Mouse (Mus musculus) hindbrain, embryonic 10.5 days (tissue): Measurements from ENCODE around the gene Gm20538. TPM values are rescaled to one million over a fixed set of nuclear protein-coding genes. Genes with fewer than 3 reads are reported as not detected.

Source experiments
- DNase-seq: peaks from one replicate; pipeline ENCODE4 v3.0.0-alpha.2; 2017; ENCODE audit warnings: low spot score
- H3K27ac ChIP-seq: fragments of 300-500 bp; sonication (generic); 2 replicates; pipeline ENCODE4 v1.5.1; 2016; ENCODE audit warnings: mild to moderate bottlenecking, moderate library complexity
- H3K27me3 ChIP-seq: fragments of 300-500 bp; sonication (generic); 2 replicates; pipeline ENCODE4 v1.6.1; 2016; ENCODE audit warnings: mild to moderate bottlenecking; ENCODE audit not compliant: poor library complexity, insufficient read depth, severe bottlenecking
- H3K36me3 ChIP-seq: fragments of 300-500 bp; sonication (generic); 2 replicates; pipeline ENCODE4 v1.6.1; 2016; ENCODE audit warnings: mild to moderate bottlenecking, moderate library complexity
- H3K4me1 ChIP-seq: fragments of 300-500 bp; sonication (generic); replicated peaks from 2 replicates; pipeline ENCODE4 v1.6.1; 2016; ENCODE audit warnings: mild to moderate bottlenecking
- H3K4me3 ChIP-seq: fragments of 300-500 bp; sonication (generic); 2 replicates; pipeline ENCODE4 v1.5.1; 2016; ENCODE audit warnings: mild to moderate bottlenecking, moderate library complexity
- H3K9me3 ChIP-seq: fragments of 300-500 bp; sonication (generic); 2 replicates; pipeline ENCODE4 v1.6.1; 2016; ENCODE audit warnings: mild to moderate bottlenecking, moderate library complexity
- WGBS: fragments of 180-500 bp; shearing (Covaris S2); methylation state at CpG from one replicate; pipeline ENCODE4 v1.1.7; 2016; 5-methylcytosine and 5-hydroxymethylcytosine counted together
- polyA plus RNA-seq: library from polyadenylated mRNA; unstranded; fragments of >200 nt; fragmentation: Nextera tagmentation; extraction: Ambion mirVana; gene quantifications from 2 replicates; pipeline ENCODE4 v1.2.1, GENCODE M21; 2016

Gene Gm20538
- polyA plus RNA-seq, 1 experiment from 2014 or later = not detected

DNA sequence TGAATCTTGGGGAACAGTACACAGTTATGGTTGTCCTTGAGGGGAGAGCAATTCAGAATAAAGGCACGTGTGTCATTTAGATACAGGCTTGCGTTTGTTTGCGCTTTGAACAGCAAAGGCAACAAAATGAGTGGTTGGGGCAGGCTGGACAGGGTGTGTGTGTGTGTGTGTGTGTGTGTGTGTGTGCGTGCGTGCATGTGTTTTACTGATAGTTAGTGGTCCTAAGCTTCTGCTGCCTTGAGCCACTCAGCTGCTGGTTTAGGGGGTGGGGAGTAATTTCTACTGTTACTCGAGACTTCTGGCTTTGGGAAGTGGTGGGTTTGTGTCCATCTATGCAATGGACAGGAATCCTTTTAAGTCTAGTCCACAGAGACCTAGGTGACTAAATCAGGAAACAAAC is 53.7 kb downstream of the Gm20538 start:
- Histone ChIP-seq H3K4me3 (no peak overlapping the region), H3K27me3 (peaks cover 100% of the 10 kb centered on the region)
- 71% methylated on average over 6 of the region's 6 CpGs for WGBS

DNA sequence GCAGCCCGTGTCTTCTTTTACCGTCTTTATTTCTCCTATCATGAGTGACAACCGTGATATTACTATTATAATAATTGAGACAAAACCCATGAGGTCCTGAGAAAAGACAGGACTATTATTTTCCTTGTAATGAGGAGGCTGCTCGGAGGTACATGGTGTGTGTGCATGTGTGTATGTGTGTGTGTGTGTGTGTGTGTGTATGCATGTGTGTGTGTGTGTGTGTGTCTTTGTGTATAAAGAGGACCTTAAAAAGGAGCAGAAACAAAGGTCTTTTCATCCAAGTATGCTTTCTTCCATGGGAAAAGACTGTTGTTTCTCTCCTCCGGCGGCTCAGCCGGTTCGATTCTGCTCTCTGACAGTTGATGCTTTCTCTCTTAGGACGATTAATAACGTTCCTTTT is 55.7 kb downstream of the Gm20538 start:
- Histone ChIP-seq H3K27me3 (peaks cover 100% of the 10 kb centered on the region), H3K36me3 (no peaks in the 10 kb centered on the region), H3K27ac (no peak overlapping the region), H3K4me3 (no peak overlapping the region), H3K9me3 (no peaks in the 10 kb centered on the region), H3K4me1 (peaks cover 27% of the 10 kb centered on the region; the same call in 1 of the 2 replicates)
- peak; percentile 50 for DNase-seq
- 40% methylated on average over 10 of the region's 10 CpGs for WGBS

More for the DNA sequence above, 53.7 kb downstream of the Gm20538 start:
- Histone ChIP-seq H3K36me3 (no peaks in the 10 kb centered on the region), H3K9me3 (no peaks in the 10 kb centered on the region), H3K4me1 (peaks cover 21% of the 10 kb centered on the region; the same call in 1 of the 2 replicates), H3K27ac (no peak overlapping the region)
- DNase-seq = no peak

DNA sequence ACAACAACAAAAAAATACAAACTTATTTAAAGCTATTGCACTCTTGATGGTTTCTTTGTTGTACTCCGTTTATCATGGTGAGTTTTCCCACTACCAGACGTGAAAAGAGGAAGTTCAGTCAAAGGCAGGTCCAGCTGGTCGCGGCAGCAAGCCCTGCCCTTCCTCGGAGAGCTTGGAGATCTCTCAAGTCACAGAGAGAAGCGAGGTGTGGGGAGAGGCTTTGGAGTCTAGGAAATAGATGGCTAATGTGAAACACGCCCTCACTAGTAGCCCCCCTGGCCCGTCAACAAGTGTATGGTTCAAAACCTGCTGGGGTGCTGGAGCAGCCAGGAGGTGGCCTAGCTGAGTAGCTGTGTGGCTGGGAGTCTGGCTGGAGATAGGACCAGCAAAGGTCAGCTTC is 56.1 kb downstream of the Gm20538 start:
- Histone ChIP-seq H3K4me1 (peaks cover 27% of the 10 kb centered on the region; the same call in 1 of the 2 replicates), H3K36me3 (no peaks in the 10 kb centered on the region), H3K27me3 (peaks cover 100% of the 10 kb centered on the region), H3K27ac (no peak overlapping the region), H3K4me3 (no peak overlapping the region), H3K9me3 (no peaks in the 10 kb centered on the region)
- DNase-seq = peak; percentile 42
- WGBS = 32% methylated on average over 8 of the region's 8 CpGs

Other genes starting within 250 kb of the Gm20538 start
- gene Scd4, start 219.7 kb downstream of the Gm20538 start, polyA plus RNA-seq = 0.09 TPM in 1 of 2 replicates, not detected in the other
- 10.9 and 16.4 TPM in 2 replicates for gene Scd1, start 145.0 kb downstream of the Gm20538 start, polyA plus RNA-seq
- gene Wnt8b, start 59.4 kb downstream of the Gm20538 start, polyA plus RNA-seq = 0.44 and 3.3 TPM in 2 replicates
- gene Sec31b, start 7.0 kb downstream of the Gm20538 start, polyA plus RNA-seq = 0.54 and 0.58 TPM in 2 replicates
- gene Ndufb8, start 2.6 kb upstream of the Gm20538 start, polyA plus RNA-seq = 642 and 644 TPM in 2 replicates
- 42.3 and 46.5 TPM in 2 replicates for gene Hif1an, start 10.0 kb upstream of the Gm20538 start, polyA plus RNA-seq
- gene Pax2, start 203.2 kb upstream of the Gm20538 start, polyA plus RNA-seq = 3.2 and 8.2 TPM in 2 replicates